24 mouse cellular contexts compared by ENCODE assay signal in the genomic region with DNA sequence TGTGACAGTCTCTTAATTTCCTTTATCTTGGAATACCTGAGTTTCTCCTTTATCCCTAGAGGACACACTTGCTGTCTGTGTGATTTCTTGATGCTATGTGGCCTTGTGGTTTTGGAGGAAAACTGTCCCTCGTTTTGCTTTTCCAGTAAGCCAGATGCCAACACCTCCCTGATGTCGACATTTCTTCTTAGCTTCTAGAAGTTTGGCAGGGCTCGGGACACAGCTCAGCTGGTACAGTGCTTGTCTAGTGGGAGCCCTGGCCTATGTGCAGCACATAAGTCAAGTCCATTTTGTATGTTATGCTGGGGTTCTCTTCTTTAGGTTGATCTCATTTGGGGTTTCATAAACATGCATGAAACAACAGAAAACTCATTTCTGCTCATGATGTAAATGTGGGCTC.
"Had no signal": no experiment of that assay in that cellular context is flagged by ENCODE, and none has a peak within 500 bp of the region (broad histone marks: within the 10 kb centered on the region; RNA-seq: fewer than 3 reads in every experiment).

No protein-coding gene starts in this region.

- H3K27ac ChIP-seq: heart, adult 2 months; hindbrain, embryonic 13.5 days; hindbrain, embryonic 15.5 days; hindbrain, postnatal 0 days; kidney, embryonic 15.5 days; kidney, postnatal 0 days; layer of hippocampus, adult 2 months; left cerebral cortex, adult 2 months; limb, embryonic 10.5 days; limb, embryonic 12.5 days had no signal

- DNase-seq: forebrain, postnatal 0 days; gastrocnemius, postnatal 14 days; gastrocnemius, postnatal 36 days; heart, adult 11 months; heart, adult 2 months; heart, postnatal 14 days; heart, postnatal 36 days; kidney, adult 11 months; kidney, adult 2 months; kidney, adult 9 months; kidney, postnatal 25 days; kidney, postnatal 4 days; liver had no signal

- H3K9me3 ChIP-seq: heart, embryonic 12.5 days; hindbrain, embryonic 13.5 days; hindbrain, embryonic 15.5 days; kidney, embryonic 15.5 days; limb, embryonic 10.5 days; limb, embryonic 12.5 days had no signal

- H3K4me2 ChIP-seq: heart, embryonic 12.5 days; hindbrain, embryonic 13.5 days; hindbrain, embryonic 15.5 days; kidney, embryonic 15.5 days; limb, embryonic 12.5 days had no signal

- H3K4me3 ChIP-seq: heart, adult 2 months; heart, embryonic 12.5 days; hindbrain, embryonic 13.5 days; hindbrain, embryonic 15.5 days; kidney, embryonic 15.5 days; layer of hippocampus, adult 2 months; left cerebral cortex, adult 2 months; limb, embryonic 10.5 days; limb, embryonic 12.5 days had no signal

- H3K9ac ChIP-seq: forebrain, postnatal 0 days; heart, embryonic 12.5 days; hindbrain, embryonic 13.5 days; hindbrain, embryonic 15.5 days; kidney, embryonic 15.5 days; limb, embryonic 12.5 days had no signal

- H3K36me3 ChIP-seq: heart, embryonic 12.5 days; hindbrain, embryonic 13.5 days; hindbrain, embryonic 15.5 days; kidney, embryonic 15.5 days; limb, embryonic 10.5 days had no signal

- H3K27me3 ChIP-seq: heart, embryonic 12.5 days; hindbrain, embryonic 13.5 days; hindbrain, embryonic 15.5 days; kidney, embryonic 15.5 days; limb, embryonic 12.5 days had no signal

- ATAC-seq: forebrain, postnatal 0 days; hindbrain, postnatal 0 days; intestine, embryonic 16.5 days had no signal

- H3K4me1 ChIP-seq: hindbrain, embryonic 13.5 days had no signal
